Mouse (Mus musculus) lung, postnatal 36 days (tissue): ENCODE results near the gene Slc12a8.
"Not testable (repeated sequence)": the region's sequence is repeated elsewhere in the genome, so short reads cannot be mapped to it uniquely, and the experiment has no call there.

Source experiments
- DNase-seq: peaks from one replicate; pipeline ENCODE4 v3.0.0; 2022; ENCODE audit warnings: mixed read lengths

Gene Slc12a8

DNA sequence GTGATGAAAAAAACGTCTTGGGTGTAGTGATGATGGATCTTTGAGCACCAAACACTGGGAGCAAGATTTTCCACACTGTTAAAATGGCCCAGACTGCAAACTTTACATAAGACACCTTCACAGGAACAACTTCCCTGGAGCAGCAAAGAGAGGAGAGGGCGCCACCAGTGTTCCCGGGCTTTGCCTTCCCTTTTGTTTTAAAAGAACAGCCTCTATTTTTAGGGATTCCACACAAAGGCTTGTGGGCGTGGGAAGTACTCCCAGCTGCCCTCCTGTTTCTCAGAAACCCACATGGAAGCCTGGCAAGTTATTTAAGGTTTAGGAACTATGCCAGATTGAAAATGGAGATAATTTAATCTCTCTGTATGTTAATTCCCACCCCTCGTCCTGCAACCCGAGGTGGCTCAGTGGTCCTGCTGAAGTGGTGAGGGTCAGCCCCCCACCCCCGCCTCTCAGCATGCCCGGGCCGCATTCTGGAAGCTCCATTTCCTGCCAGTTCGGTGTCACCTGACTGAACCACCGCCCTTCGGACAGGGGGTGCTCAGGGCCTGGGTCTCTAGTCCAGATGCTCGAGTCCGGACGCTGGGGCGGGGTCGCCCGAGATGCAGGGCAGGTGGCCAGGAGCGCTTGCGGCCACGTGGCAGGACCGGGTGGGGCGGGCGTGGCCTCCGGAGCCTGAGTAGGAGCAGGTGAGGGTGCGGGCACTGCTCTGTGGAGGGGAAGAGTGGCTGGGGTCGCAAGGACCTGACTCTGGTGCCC, at the start of gene Slc12a8:
Gene Slc12a8, plus strand, starts transcription at position 522 of the 759 bp plus-strand sequence.
- peak; percentile 10 for DNase-seq

DNA sequence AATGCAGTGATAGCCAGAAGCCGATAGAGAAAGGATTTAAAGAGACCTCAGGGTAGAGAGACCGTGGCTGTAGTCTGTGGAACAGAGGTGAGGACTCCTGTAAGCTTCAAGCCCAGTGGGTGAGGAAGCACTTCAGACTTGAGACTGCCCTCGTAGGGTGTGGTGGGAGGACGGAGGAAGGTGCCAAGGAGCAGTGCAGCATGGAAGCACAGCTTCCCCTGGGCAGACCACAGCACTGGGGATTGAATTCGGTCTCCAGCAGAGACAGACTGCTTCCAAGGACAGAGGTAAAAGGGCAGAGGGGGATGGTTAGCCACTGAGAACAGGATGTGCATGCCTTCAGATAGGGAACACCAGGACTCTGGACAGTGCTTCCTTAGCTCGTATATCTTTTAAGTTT, 49.7 kb upstream of the Slc12a8 start:
- DNase-seq: no peak

DNA sequence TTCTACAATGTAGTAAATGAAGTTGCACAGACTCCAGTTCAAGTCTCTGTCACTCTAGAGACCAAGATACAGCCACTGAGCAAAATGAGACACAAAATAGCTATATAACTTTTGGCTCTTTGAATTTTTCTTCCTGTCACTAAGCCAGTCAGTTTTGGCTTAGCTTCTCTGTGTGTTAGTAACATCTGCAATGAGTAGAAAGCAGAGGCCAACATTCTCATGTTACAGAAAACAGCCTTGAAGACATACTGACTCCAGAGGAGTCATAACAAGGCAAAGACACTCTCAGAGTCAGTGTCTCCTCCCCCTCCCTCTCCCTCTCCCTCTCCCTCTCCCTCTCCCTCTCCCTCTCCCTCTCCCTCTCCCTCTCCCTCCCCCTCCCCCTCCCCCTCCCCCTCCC, 47.2 kb upstream of the Slc12a8 start:
- DNase-seq: no peak

DNA sequence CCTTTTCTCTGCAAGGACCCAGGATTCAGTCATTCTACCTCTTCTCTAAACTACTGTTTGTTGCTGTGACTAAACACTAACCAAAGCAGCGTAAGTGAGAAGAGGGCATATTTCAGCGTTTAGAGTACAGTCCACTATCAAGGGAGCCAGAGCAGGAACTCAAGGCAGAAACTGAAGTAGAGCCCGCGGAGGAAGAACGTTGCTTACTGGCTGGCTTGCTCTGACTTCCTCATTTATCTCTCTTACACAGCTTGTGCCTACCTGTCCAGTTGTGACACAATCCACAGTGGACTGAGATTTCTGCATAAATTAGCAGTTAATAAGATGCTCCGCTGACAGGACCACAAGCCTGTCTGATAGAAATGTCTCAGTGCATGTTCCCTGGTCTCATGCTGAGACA, 42.7 kb upstream of the Slc12a8 start:
- no peak for DNase-seq

DNA sequence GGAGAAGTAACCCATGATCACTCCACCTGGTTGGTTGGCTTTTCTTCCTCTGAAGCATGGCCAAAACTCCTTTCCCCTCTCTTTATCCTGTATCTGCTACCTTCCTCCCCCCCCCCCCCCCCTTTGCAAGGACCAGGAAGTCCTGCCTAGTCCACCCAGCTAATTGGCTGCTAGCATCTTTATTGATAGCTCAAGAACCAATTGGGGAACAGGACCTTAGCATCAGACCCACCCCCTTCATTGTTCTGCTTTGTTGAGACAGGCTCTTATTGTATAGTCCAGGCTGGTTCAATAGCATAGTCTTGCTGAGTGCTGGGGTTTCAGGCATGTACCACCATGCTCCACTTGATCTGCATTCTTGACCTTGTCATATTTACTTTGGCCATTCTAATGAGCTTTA, 37.2 kb upstream of the Slc12a8 start:
- no peak for DNase-seq

DNA sequence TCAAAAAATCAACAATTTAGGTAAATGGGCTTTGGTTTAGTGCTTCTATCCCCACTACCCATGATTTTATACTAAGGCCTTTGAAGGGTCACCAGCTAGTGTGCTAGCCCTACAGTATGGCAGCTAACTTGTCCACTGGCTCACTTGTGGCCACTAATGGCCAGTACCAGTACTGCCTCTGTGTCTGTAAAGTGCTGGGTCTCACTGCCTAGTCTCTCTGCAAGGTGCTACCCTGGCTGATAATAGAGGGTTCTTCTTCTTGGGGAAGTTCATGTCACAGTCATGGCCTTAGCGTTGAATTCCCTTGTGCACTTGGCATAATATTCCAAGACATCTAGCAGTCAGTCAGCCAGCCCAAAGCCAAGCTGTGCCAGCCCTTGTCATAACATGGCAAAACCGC, 36.0 kb upstream of the Slc12a8 start:
- peak; percentile 62 for DNase-seq

DNA sequence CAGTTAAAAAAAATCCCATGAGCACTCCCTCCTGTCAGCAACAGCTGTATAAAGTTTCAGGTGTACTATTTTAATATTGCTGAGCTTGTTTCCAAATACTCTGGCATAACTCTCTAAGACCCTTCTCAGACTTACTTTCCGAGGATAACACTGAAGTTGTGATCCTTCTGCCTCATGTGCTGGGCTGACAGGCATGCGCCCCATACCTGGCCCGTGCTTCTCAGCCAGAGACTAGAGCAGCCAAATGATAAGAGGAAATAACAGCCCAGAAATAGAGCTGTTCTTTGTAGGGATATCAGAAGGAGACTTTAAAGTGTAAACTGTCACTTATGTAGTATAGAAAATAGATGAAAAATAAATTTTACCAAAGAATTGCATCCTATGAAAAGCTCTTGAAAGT, 34.8 kb upstream of the Slc12a8 start:
- DNase-seq: no peak

DNA sequence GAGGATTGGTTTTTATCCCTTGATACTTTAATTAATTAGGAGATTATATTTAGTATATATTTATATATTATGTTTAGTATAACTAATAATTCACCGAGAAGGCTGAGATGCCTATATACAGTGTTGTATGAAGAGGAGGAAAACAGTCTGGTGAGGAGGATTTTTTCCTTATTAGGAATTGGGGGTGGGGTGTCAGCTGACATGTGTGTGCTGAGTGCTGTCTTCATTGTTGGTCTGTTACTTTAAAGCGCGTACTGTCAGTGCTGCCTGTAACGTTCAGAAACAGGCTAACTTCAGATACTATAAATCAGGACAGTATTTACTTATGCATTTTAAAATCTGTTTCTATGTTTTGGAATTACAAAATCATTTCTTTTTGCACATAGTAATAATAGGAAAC, 29.4 kb upstream of the Slc12a8 start:
- DNase-seq: no peak

DNA sequence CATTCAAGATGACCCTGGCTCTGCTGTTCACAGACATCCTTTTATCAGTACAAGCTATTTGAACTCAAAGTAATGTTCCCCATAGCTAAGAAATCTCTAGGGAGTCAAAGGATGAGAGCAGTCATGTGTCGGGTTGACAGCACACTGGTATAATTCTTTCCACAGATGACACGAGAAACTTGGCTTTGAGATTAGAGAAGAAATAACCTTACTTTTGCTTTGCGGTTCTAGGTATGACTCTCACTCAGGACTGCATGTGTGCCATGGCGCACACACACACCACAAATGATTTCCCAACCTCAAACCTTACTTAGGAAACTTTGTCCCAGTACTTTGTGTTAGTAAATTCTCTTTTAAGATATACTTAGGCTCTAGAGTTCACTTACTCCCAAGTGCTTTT, 22.8 kb upstream of the Slc12a8 start:
- DNase-seq: no peak

DNA sequence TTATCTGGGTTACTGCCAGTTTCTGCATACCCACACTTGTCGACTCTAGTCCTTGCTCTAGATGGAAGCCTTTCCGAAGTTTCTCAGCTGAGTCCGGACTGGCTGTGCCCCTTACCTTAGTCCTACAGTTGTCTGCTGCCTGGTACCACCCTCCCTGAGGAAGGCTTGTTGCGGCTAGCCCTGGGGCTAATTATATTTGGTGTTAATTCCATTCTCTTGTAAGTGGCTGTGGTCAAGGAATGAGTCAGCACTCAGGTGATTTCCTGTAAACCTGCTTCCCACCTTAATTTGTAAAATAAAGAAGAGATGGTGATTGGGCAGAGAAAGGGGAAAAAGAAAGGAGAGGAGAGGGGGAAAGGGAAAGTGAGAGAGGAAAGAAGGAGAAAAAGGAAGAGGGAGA, 9.0 kb upstream of the Slc12a8 start:
- no peak for DNase-seq

DNA sequence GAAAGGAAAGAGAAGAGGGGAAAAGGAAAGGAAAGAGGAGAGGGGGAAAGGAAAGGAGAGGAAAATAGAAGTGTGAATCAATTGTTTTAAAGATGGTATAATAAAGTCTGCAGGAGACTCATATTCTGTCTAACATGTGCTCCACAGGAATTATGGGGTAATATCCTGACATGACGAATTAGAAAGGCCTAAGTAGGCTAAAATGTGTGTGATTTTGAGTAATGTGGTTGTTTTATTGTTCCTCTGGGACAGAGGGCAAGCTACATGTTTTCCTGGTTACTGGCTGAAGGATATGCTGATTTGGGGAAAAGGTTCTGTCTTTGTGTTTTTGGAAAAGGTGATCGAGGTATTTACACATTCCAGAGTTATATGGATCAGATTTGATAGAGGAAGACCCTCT, 7.9 kb upstream of the Slc12a8 start:
- not testable (repeated sequence) for DNase-seq

DNA sequence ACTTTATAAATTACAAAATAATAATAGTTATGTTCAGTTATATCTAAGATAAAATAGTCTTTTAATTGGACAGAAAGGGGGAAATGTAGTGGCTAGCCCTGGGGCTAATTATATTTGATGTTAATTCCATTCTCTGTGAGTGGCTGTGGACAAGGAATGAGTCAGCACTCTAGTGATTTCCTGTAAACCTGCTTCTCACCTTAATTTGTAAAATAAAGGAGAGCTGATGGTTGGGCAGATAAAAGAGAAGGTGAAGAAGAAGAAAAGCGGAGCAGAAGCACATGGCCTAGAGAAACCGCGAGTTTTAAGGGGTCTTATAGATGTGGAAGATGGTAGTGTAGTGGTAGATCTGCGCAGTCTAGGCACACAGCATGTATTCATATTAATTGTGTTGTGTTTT, 6.3 kb upstream of the Slc12a8 start:
- not testable (repeated sequence) for DNase-seq

DNA sequence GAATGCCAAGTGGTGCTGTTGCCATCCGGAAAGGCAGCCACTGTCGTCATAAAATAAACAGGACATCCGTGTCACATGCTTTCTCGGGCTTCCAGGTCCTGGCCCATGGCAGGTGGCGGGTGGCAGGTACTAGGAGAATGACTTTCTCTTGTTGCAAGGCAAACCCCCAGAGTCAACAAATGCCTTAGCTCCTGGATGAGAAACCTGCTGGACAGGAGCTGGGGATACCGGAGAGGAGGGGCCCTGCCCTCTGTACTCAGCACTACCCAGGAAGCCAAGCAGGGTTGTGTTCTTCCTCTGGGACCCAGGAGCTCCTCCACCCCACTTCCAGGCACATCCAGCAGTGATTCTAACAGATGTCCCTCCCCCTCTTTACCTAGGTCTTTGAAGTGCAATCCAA, 4.6 kb upstream of the Slc12a8 start:
- DNase-seq: peak; percentile 19

DNA sequence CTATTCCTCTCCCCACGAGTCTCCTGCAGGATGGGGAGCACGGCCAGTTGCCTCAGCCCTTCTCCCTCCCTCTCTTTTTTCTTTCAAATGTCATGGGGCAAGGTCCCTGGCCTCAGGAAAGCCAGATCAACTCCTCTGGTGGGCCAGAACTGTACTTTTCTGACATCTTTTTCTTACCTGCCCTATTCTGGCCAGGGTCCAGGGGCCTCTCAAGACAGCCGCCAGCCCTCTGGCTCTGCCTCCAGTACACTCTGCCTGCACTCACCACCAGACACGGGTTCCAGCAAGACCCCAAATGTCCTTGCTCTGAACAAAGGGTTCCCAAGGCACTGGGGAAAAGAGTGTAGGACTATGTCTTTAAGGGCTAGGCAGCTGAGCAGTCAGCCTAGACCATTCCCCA, 499 bp downstream of the Slc12a8 start:
- DNase-seq: no peak

DNA sequence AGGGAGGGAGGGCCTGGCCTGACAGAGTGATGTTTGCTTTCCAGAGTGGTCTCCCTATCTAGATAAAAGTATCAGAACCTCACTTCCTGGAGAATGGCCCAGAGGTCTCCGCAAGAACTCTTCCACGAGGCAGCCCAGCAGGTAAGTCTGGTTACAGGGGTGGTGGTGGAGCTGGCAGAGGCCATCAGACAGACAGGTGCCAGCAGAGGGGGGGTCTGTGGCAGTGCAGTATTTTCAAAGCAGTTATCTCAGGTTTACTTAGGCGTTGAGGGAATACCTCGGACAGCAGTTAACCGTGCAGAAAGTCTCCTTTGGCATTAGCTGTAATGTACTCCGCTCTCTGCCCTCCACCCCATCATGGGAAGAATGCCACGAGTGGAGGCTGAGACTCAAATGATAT, 1.1 kb downstream of the Slc12a8 start:
- no peak for DNase-seq

DNA sequence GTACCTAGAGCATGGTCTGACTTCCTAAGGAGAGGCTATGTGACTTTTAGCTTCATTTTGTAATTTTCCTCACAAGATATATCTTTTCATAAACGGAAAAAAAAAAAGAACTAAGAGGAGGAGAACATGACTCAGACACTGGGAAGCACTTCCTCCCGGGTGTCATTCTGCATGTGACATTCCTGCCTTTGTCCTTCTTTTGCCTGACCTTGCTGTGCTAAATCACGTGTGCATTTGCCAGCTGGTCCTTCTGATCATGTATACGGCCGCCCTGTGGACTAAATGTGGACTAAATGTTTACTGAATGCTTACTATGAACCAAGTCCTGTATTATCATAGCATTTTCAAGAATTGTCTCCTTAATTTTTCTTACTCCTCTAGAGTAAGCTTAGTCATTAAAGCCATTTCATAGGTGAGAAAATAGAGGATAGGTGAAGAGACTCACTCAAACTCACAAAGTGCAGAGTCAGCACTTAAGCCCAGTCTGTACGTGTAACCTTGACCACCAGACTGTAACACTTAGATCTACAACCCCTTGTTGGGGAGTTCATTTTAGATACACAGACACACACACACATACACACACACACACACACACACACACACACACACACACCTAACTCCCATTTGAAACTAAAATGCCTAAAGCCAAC, 2.9 kb downstream of the Slc12a8 start:
- DNase-seq: no peak

DNA sequence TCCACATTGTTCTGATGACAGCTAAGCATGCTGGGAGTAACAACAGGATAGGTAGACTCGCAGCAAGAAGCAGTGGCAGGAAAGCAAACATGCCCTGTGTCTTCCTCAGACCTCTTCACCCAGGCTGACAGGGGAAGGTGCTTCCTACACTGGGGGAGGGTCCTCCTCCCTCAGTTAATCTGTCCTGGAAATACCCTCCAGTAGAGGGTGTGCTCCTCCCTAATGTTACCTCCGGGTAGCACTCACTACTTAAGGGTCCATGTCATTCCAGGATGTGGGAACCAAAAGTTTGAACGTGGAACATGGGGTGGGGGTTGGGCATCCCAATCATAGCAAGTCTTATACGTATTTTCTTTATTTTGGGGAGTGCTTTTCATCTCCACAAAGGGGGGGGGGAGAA, 5.4 kb downstream of the Slc12a8 start:
- no peak for DNase-seq

DNA sequence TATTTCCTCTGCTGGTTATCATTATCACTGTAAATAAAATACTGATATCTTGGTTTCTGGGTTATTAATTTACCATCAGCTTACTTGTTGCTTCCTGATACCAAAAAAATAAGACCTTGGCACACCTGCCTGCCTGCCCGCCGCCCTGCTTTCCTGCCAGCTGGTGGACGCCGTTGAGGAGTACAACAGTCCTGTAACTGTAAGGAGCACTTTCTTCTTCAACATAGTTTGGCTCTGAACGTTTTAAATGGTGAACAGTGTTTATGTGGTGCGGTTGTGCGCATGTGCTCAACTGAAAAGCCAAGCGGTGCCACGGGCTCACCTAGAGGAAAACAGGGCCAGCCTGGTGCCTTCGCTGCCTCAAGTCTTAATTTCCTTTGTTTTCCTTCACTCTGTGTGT, 6.4 kb downstream of the Slc12a8 start:
- no peak for DNase-seq

DNA sequence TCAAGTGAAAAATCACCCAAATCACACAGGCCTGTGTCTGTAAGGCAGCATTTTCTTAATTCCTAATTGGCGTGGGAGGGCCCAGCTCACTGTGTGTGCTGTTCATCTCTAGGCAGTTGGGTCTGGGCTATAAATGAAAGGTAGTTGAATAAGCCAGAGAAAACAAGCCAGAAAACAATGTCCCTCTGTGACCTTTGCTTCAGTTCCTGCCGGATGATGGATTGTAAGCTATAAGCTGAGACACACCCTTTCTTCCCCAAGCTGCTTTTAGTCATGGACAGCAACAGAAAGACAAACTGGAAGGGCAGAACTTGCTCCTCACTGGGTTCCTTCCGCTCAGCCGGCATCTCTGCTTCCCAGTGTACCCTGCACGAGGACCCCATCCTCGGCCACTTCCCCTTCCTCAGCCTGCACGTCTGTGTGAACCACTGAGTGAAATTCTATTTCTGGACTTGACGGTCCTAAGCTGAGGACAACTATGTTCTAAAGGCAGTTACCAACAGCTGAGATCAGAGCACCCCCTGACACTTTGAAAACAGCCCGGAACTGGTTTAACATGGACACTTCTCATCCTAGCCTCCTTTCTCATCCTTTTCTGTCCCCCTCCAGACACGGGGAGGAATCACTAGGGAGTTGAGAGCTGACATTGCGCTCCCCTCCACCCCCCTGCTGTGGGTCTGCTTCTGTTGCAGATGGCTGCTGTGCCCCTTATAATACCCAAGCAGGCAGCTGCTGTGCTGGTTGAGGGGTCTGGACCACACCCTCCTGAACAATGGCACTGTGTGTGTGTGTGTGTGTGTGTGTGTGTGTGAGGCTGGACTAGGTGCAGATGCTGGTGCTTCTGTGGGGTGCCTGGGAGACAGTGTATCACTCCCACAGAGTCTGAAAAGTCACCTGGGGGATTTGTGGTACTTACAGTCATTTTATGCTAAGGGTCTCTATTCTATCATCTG, 12.7 kb downstream of the Slc12a8 start:
- no peak for DNase-seq

DNA sequence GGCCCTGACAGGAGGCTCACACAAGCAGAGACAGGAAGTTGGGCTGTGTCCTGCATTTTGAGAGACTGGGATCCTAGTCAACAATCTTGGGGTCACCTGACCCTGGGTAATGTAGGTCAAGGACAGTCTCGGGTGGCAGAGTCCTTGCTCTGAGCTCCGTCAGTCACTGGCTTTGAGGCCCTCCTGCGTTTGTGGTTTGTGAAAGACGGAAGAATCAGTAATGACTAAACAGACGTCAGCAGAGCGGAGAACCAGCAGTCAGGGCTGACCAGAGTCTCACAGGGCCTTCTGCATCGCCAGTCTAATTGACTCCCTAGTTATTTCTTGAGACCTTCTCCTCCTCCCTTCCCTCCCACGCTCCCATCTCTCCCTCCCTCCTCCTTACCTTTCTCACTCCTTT, 14.1 kb downstream of the Slc12a8 start:
- no peak for DNase-seq

DNA sequence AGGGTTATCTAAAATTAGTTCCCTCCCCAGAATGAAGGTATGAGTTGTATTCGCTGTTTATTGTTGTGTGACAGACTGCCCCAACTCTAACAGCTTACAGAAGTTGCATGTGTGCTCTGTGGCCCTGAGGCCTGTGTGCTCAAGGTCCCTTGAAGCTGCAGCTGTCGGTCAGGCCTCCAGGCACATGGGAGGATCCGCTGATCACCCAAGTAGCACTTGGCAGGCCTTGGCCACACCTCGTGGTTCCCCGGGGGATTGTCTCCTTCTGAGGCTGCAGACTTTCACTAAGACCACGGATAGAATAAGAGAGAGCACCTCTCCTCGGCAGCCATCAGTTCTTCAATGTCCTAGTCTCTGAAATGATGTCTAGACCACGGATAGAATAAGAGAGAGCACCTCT, 19.3 kb downstream of the Slc12a8 start:
- DNase-seq: no peak

DNA sequence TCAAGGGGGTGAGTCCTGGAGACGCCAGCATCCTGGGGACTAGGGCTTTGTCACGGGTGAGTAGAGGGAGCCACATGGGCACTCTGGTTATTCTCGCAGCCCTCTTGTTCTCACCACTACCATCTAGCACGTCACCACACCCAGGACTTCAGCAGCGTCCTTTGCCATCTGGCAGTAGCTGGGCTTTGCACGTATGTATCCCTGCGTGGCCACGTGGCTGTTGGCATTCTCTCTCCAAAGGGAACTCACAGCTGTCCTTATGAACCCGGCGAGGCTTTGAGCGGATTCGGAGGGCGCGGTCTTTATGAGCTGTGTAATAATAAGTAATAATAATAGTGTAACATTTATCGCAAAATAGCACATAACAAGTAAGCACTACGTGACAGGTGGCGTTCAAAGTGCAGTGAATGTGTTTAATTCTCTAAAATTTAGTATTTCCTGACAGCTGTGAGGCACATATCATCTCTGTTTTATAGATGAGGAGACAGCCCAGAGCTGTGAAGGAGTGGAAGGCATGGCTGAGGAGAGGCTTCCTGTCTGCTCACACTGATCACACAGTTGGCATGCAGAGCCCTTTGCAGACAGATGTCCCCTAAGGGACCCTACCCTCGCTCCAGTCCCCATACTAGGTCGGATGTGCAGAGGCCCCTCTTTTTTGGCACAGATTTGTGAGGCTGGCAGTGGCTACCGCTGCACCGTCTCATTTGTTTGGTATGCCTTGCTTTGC, 20.5 kb downstream of the Slc12a8 start:
- no peak for DNase-seq

DNA sequence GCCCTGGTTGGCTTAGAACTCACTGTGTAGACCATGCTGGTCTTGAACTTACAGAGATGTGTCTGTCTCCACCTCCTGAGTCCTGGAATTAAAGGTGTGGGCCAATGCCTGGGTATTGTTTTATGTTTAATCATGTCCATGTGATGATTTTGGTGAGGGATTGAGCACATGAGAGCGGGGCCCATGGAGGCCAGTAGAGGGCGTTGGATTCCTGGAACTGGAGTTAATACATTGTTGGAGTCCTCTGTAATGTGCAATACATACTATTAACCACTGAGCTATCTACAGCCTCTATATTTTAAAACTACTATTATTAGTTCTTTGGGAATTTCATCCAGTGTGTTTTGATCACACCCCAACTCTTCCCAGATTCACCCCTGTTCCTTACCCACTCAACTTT, 27.2 kb downstream of the Slc12a8 start:
- DNase-seq: no peak
